Mouse (Mus musculus): ENCODE results near the gene 9030025P20Rik. TPM values are rescaled to one million over a fixed set of nuclear protein-coding genes. Genes with fewer than 3 reads are reported as not detected.
"Not testable (repeated sequence)": the region's sequence is repeated elsewhere in the genome, so short reads cannot be mapped to it uniquely, and the experiment has no call there.

The 9030025P20Rik gene
- 1 to 10 TPM; 5.9 to 6.3 TPM for total RNA-seq (2021)
- long read RNA-seq, experiment 1, partial matches to known transcripts, result 2 of 6 reads
- long read RNA-seq, experiment 1, other reads (novel, unspliced or antisense), result 4 of 6 reads
- long read RNA-seq, experiment 2, partial matches to known transcripts, result 3 of 5 reads
- long read RNA-seq, experiment 2, other reads (novel, unspliced or antisense), result 2 of 5 reads

DNA sequence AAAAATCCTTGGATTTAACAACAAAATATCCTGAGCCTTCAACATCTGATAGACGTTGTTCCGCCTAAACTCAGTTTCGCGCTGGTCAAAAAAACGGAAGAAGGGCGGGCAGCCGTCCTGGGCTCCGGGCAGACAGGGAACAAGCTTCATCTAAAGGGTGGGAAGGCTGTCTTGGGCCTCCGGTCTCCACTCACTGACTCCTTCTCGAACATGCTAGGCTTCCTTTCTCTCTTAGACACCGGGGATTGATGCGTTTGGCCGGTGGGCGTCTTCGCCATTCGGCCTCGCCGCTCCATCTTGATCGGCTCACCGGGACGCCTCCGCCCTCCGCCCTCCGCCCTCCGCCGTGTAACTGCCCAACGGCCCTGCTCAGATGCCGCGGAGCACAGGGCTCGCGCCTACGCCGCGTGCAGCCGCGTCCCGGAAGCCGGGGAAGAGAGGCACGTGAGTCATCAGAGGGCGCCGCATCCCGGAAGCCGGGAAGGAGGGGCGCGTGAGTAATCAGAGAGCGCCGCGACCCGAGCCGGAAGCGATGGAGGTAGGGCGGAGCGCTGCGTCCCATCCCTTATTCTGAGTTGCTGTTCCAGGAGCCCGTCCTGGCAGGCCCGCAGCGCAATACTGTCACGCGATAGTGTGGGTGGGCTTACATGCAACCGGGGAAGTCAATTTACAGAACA, at the start of gene 9030025P20Rik, which contains the start of gene Gm3417:
9030025P20Rik (plus strand) TSS at position 107 of the 677 bp plus-strand sequence.
Gm3417 (minus strand) TSS at position 429 of the 677 bp plus-strand sequence.
- DNase-seq (ENCODE audit: extremely low spot score in 1 of 2, low spot score in 2 of 2); H3K4me3 ChIP-seq; H3K27ac ChIP-seq; intact Hi-C loops (cut with DNase I): not testable (repeated sequence)

DNA sequence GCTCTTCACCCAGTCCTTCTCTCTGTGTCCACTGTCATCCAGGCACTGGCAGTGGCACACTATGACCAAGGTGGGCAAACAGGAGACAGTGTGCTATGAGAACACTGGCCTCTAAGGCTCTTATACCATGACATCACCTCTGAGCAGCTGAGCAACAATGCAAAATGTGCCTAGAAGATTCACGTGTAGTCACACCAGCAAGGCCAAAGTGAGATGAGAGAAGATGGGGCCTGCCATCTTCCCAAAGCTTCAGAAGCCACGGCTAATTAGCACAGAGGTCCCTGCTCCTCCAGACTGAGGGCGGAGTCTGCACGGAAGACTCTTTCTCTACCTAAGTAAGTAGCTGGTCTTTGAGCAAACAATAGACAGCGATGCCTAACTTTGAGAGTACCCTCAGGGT, 49.6 kb upstream of the 9030025P20Rik start:
- intact Hi-C loops (cut with DNase I), result no loop called here
- Histone ChIP-seq H3K4me3 (no peak overlapping the region), H3K27ac (no peak overlapping the region)
- TF ChIP-seq CTCF (IDR thresholded peaks at IDR 0.05), result no peak
- no peak for DNase-seq (ENCODE audit: extremely low spot score in 1 of 2, low spot score in 2 of 2)

DNA sequence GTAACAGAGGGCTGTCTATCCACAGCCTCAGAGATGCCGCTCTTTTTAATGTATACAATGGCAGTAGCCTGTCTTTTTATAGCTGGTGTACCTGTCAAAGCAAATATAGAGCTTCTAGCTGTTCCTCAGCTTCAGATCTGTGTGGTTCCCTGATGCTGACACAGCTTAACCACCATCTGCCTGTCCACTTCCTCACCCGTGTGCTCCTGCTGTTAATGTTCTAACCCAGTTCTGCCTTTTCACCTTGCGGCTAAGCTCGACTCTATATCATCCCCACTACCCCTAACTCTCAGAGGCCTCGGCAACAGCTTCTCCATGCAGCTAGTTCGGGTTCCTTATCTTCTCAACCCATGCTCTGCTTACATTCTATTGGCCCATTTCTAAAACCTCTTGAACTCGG, 47.6 kb upstream of the 9030025P20Rik start:
- intact Hi-C loops (cut with DNase I), result no loop called here
- H3K4me3 ChIP-seq, result no peak overlapping the region
- no peak overlapping the region for H3K27ac ChIP-seq
- no peak for TF ChIP-seq CTCF (IDR thresholded peaks at IDR 0.05)
- DNase-seq (ENCODE audit: extremely low spot score in 1 of 2, low spot score in 2 of 2), result no peak

DNA sequence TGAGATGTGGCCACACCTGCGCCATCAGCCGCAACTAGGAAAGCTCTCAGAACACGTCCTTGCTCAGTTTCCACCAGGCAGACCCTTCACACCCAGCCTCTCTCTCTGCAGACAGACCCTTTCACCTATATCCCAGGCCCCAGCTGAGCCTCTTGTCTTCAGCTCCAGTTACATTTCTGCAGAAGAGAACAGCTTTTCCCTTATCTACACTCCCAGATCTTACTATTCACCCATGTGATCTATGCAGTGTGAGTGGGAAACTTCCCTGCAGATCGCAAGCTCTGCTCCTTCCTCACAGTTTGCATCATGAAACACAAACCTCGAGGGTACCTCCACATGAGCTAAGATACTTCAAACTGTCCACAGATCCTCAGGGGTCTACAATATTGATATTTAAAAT, 46.8 kb upstream of the 9030025P20Rik start:
- intact Hi-C loops (cut with DNase I), result no loop called here
- no peak overlapping the region for H3K4me3 ChIP-seq
- no peak for TF ChIP-seq CTCF (IDR thresholded peaks at IDR 0.05)
- DNase-seq (ENCODE audit: extremely low spot score in 1 of 2, low spot score in 2 of 2), result no peak
- H3K27ac ChIP-seq, result no peak overlapping the region

DNA sequence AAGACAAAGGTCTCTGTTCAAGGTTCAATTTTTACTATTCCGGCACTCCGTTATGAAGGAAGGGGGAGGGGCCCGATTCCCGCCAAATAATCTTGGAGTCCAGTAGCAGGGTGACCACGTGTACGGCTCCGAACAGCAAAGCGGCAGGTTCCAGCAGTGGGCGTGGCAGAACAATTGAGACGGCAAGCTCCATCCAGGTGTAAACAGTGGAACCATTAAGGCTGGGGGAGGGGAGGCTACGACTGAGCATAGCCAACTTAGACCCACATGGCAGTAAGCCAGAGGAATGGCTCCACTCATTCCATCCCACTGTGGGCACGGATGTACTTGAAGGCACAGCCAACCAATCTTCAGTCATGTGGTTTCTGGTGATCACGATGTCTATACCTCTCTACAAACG, 43.0 kb upstream of the 9030025P20Rik start:
- intact Hi-C loops (cut with DNase I); H3K27ac ChIP-seq; DNase-seq (ENCODE audit: extremely low spot score in 1 of 2, low spot score in 2 of 2); H3K4me3 ChIP-seq: not testable (repeated sequence)

DNA sequence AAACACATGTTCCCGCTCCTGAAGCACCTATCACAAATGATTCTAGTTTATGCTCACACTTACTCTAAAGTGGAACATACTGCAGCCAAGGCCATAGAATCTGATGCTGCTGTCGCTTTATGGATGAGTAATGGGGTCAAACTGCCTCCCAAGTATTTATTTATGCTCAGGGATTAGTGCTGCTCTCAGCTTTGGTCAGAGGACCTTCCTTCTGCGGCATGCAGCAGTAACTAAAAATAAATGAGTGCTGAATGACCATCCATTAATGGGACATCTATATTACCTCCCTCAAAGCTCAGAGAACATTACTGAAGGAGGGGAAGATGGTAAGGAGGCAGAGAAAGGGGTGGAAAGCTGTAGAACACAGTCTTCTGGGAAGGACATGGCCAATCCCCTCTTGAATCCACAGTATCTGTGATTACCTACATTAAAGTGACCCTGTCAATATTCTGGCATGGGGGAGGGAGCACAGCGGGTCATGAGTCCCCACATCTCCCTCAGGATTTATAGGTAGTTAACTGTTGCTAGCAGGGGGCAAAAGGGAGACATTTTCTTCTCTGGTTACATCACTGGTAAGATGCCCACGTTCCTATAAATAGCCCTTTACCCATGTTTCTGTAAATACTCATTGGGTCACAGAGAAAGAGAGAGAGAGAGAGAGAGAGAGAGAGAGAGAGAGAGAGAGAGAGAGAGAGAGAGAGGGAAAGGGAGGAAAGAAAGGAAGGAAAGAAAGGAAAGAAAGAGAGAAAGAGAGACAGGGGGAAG, 42.2 kb upstream of the 9030025P20Rik start:
- DNase-seq (ENCODE audit: extremely low spot score in 1 of 2, low spot score in 2 of 2), result no peak

DNA sequence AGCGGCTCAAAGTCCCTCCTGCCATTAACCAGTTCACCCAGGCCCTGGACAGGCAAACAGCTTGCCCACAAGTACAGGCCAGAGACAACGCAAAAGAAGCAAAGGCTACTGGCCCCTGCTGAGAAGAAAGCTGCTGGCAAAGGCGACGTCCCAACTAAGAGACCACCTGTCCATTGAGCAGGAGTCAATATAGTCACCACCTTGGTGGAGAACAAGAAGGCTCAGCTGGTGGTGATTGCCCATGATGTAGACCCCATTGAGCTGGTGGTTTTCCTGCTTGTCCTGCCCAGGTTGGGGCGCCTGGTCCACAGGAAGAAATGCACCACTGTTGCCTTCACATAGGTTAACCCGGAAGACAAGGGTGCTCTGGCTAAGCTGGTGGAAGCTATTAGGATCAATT, 36.1 kb upstream of the 9030025P20Rik start:
- H3K27ac ChIP-seq; intact Hi-C loops (cut with DNase I): not testable (repeated sequence)
- DNase-seq (ENCODE audit: extremely low spot score in 1 of 2, low spot score in 2 of 2), result peak; percentile 11 to 15
- H3K4me3 ChIP-seq, result peak overlapping the region; percentile 90

More for the DNA sequence above, 42.2 kb upstream of the 9030025P20Rik start:
- Histone ChIP-seq H3K4me3 (no peak overlapping the region), H3K27ac (no peak overlapping the region)
- intact Hi-C loops (cut with DNase I), result no loop called here
- no peak for TF ChIP-seq CTCF (IDR thresholded peaks at IDR 0.05)

DNA sequence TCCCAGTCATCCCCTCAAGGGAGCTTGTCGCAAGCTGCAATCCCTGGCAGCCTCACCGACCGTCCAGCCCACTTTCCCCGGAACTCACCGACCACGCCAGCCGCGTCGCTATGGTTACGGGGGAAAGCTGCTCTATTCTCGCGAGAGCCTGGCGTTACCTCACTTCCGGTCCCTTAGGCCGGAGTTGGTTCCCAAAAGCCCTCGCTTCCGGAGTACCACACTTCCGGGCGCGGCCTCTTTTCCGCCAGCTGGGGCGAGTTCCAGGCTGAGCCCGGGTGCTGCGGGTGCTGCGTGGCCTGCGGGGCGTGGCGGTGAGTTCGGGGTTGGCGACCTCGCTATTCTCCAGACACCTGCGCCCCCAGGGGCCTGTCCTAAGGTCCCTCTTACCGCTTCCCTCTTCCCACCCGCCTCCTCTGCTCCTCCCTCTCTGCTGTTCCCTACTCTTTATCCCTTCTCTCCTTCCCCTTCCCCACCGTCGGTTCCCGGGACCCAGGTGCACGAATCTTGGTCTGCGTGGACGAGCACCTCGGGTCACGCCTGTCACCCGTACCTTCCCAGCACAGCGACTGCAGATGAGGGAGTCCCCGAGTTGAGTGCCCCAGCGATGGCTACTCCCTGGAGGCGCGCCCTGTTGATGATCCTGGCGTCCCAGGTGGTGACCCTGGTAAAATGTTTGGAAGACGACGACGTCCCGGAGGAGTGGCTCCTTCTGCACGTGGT, 35.1 kb upstream of the 9030025P20Rik start, which contains the start of the genes Wdr27 and 1600012H06Rik:
Wdr27 (minus strand) TSS at position 150 of the 720 bp plus-strand sequence.
1600012H06Rik (plus strand) TSS at position 176 of the 720 bp plus-strand sequence.
- Histone ChIP-seq H3K27ac (peak within 1 kb of the TSS; percentile 85), H3K4me3 (peak within 1 kb of the TSS; percentile 90)
- no peak; the same call in 1 of the 2 replicates for TF ChIP-seq CTCF (IDR thresholded peaks at IDR 0.05)
- DNase-seq (ENCODE audit: extremely low spot score in 1 of 2, low spot score in 2 of 2), result peak; percentile 98 to 99
- intact Hi-C loops (cut with DNase I), result no loop called here

DNA sequence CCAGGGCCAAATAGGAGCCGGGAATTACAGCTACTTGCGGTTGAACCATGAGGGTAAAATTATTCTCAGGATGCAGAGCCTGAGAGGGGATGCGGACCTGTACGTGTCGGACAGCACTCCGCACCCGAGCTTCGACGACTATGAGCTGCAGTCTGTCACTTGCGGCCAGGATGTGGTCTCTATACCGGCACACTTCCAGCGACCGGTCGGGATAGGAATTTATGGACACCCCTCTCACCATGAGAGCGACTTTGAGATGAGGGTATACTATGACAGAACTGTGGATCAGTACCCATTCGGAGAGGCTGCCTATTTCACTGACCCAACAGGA, 34.6 kb upstream of the 9030025P20Rik start:
- intact Hi-C loops (cut with DNase I), result no loop called here
- no peak for TF ChIP-seq CTCF (IDR thresholded peaks at IDR 0.05)
- H3K4me3 ChIP-seq, result peak overlapping the region; percentile 90
- peak overlapping the region; percentile 85 for H3K27ac ChIP-seq
- peak in 1 of 2 experiments; percentile 13 for DNase-seq (ENCODE audit: extremely low spot score in 1 of 2, low spot score in 2 of 2)

DNA sequence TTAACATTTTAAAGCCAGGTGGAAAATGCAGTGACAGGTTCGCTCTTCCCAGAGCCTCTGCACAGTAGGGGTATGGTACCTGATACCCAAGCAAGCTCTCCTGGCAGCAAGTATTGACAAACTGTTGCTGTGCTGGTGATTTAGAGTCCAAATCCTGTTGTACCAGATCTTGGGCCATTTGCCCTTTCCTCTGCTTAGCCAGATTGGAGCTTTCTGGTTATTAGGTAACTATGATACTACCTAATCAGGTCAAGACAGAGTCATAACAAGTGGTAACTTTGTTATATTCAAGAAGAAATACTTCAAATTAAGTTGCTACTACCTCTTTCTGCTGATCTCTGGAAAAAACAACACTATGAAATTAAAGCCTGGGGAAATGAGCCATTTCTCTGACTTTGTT, 33.7 kb upstream of the 9030025P20Rik start:
- no peak overlapping the region for H3K27ac ChIP-seq
- TF ChIP-seq CTCF (IDR thresholded peaks at IDR 0.05), result no peak
- intact Hi-C loops (cut with DNase I), result no loop called here
- no peak for DNase-seq (ENCODE audit: extremely low spot score in 1 of 2, low spot score in 2 of 2)
- no peak overlapping the region for H3K4me3 ChIP-seq

DNA sequence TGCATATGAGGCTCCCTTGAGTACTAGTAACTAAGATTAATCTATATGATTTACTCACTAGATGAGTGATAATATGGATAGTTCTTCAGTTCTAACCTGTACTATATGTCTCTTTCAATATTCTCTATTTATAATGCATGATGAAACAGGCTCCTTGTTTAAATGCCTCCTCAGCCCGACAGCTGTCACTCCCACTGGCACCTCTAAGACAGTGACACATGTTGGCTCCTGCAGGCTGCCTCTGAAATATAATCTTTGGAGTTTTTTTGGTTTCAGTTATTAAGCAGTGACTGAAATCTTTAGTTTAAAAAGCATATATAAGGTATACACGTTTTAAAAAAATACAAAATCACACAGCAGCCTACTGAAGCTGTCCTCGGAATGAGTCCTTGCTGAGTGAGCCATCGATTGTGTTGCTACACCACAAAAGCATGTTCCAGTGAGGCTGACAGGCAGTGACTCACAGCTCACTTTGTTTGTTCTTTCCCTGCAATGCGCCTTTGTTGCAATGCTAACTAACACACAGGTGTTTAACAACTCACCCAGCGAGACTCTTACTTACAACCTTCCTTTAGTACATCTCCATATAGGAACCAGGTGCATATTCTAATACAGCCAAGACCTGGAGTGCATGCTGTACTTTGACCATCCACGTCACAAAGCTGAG, 29.0 kb upstream of the 9030025P20Rik start:
- intact Hi-C loops (cut with DNase I), result no loop called here
- 0 out of 2 replicates have a peak overlapping the region, but pooled peaks have one; percentile 4 for H3K27ac ChIP-seq
- no peak for DNase-seq (ENCODE audit: extremely low spot score in 1 of 2, low spot score in 2 of 2)
- no peak overlapping the region for H3K4me3 ChIP-seq
- TF ChIP-seq CTCF (IDR thresholded peaks at IDR 0.05), result no peak
